Mouse (Mus musculus) CH12.LX (cell line): ENCODE data around the gene Rabgap1l. TPM values are rescaled to one million over a fixed set of nuclear protein-coding genes. Genes with fewer than 3 reads are reported as not detected.
A peak's percentile ranks its signal among the peaks of the same experiment; 100 is the strongest.

Source experiments
- DNase-seq: peaks from one replicate; pipeline ENCODE4 v3.0.0-alpha.2; 2013; ENCODE audit errors: extremely low read depth
- H3K27ac ChIP-seq: 2 replicates; pipeline ENCODE4 v1.5.1; 2012; ENCODE audit warnings: low read depth, mild to moderate bottlenecking, control low read depth, moderate library complexity; ENCODE audit not compliant: insufficient read depth
- H3K27me3 ChIP-seq: replicated peaks from 2 replicates; pipeline ENCODE3; 2012; ENCODE audit warnings: inconsistent platforms
- H3K36me3 ChIP-seq, 2 experiments: replicated peaks in 1 of 2; 2 replicates each; pipeline versions ENCODE3 to v1.6.1; 2012; ENCODE audit warnings: inconsistent platforms in 1 of 2, low read length in 1 of 2, mild to moderate bottlenecking in 1 of 2, mixed read lengths in 1 of 2, moderate library complexity in 1 of 2; ENCODE audit not compliant: control insufficient read depth in 1 of 2, insufficient read depth in 1 of 2
- H3K4me1 ChIP-seq, 2 experiments: 2 replicates each; pipeline ENCODE4 v1.6.1; 2012; ENCODE audit warnings: inconsistent platforms in 1 of 2, moderate library complexity in 1 of 2; ENCODE audit not compliant: insufficient read depth in 2 of 2, control insufficient read depth in 1 of 2
- H3K4me2 ChIP-seq: 2 replicates; pipeline ENCODE4 v1.6.1; 2012; ENCODE audit warnings: low read depth, mild to moderate bottlenecking, control low read depth; ENCODE audit not compliant: poor library complexity, insufficient read depth, severe bottlenecking
- H3K4me3 ChIP-seq, 3 experiments: fragments of 150-350 bp in 1 of 3; sonication (generic) in 1 of 3; replicated peaks in 1 of 3; 2 replicates each; pipeline versions ENCODE3 to v1.5.1; 2011 to 2012; ENCODE audit warnings: low read depth in 2 of 3, low read length in 2 of 3, mild to moderate bottlenecking in 2 of 3, moderate library complexity in 2 of 3, control low read depth in 1 of 3, improper control_type of control experiment in 1 of 3, inconsistent platforms in 1 of 3, mixed read lengths in 1 of 3; ENCODE audit not compliant: poor library complexity in 1 of 3
- H3K79me2 ChIP-seq: replicated peaks from 2 replicates; pipeline ENCODE4 v1.6.1; 2012; ENCODE audit warnings: mild to moderate bottlenecking, moderate library complexity; ENCODE audit not compliant: control insufficient read depth, poor library complexity, insufficient read depth, severe bottlenecking; ENCODE audit errors: extremely low read depth
- H3K9ac ChIP-seq: 2 replicates; pipeline ENCODE4 v1.6.1; 2012; ENCODE audit warnings: low read depth, mild to moderate bottlenecking, control low read depth, moderate library complexity; ENCODE audit not compliant: insufficient read depth
- H3K9me3 ChIP-seq: replicated peaks from 2 replicates; pipeline ENCODE3; 2012; ENCODE audit warnings: low read length, inconsistent platforms, mixed read lengths
- BHLHE40 ChIP-seq: IDR thresholded peaks from 2 replicates; pipeline ENCODE4 v1.6.1; 2011; ENCODE audit warnings: mild to moderate bottlenecking, low read depth, low read length, improper control_type of control experiment
- CHD1 ChIP-seq: IDR thresholded peaks from 2 replicates; pipeline ENCODE4 v1.6.1; 2012; ENCODE audit warnings: low read depth, low read length, improper control_type of control experiment, inconsistent platforms
- CHD2 ChIP-seq: IDR thresholded peaks from 2 replicates; pipeline ENCODE4 v1.6.1; 2011; ENCODE audit warnings: low read length, improper control_type of control experiment
- EP300 ChIP-seq: IDR thresholded peaks from 2 replicates; pipeline ENCODE4 v1.6.1; 2011; ENCODE audit warnings: low read length, improper control_type of control experiment
- GABPA ChIP-seq: IDR thresholded peaks from 2 replicates; pipeline ENCODE4 v1.6.1; 2012; ENCODE audit warnings: low read depth, low read length, improper control_type of control experiment, inconsistent platforms; ENCODE audit not compliant: insufficient replicate concordance
- HCFC1 ChIP-seq: IDR thresholded peaks from 2 replicates; pipeline ENCODE4 v1.6.1; 2012; ENCODE audit warnings: low read depth, mild to moderate bottlenecking, inconsistent platforms, low read length, improper control_type of control experiment
- JUN ChIP-seq: IDR thresholded peaks from 2 replicates; pipeline ENCODE4 v1.6.1; 2011; ENCODE audit warnings: low read depth, mild to moderate bottlenecking, low read length, improper control_type of control experiment, moderate library complexity; ENCODE audit not compliant: insufficient read depth
- JUND ChIP-seq: conservative IDR thresholded peaks from 2 replicates; pipeline ENCODE4 v1.6.1; 2011; ENCODE audit warnings: low read depth, low read length, improper control_type of control experiment
- KAT2A ChIP-seq: IDR thresholded peaks from 2 replicates; pipeline ENCODE4 v1.6.1; 2012; ENCODE audit warnings: low read length, improper control_type of control experiment, inconsistent platforms; ENCODE audit not compliant: insufficient replicate concordance
- MAZ ChIP-seq: IDR thresholded peaks from 2 replicates; pipeline ENCODE4 v1.6.1; 2012; ENCODE audit warnings: low read depth, mild to moderate bottlenecking, inconsistent platforms, low read length, improper control_type of control experiment, moderate library complexity
- MXI1 ChIP-seq: IDR thresholded peaks from 2 replicates; pipeline ENCODE4 v1.6.1; 2011; ENCODE audit warnings: mild to moderate bottlenecking, low read depth, low read length, improper control_type of control experiment
- MYC ChIP-seq: IDR thresholded peaks from 2 replicates; pipeline ENCODE4 v1.6.1; 2011; ENCODE audit warnings: low read depth, mild to moderate bottlenecking, improper control_type of control experiment, low read length
- POLR2A ChIP-seq: IDR thresholded peaks from 2 replicates; pipeline ENCODE4 v1.6.1; 2011; ENCODE audit warnings: low read depth, mild to moderate bottlenecking, improper control_type of control experiment, low read length
- POLR2AphosphoS2 ChIP-seq: IDR thresholded peaks from 2 replicates; pipeline ENCODE4 v1.6.1; 2011; ENCODE audit warnings: low read depth, low read length, improper control_type of control experiment
- TCF12 ChIP-seq: IDR thresholded peaks from 2 replicates; pipeline ENCODE4 v1.6.1; 2014; ENCODE audit warnings: low read depth, mild to moderate bottlenecking, inconsistent platforms, low read length, improper control_type of control experiment
- UBTF ChIP-seq: IDR thresholded peaks from 2 replicates; pipeline ENCODE4 v1.6.1; 2012; ENCODE audit warnings: low read depth, mild to moderate bottlenecking, inconsistent platforms, low read length, improper control_type of control experiment, moderate library complexity
- USF1 ChIP-seq: IDR thresholded peaks from 2 replicates; pipeline ENCODE4 v1.6.1; 2014; ENCODE audit warnings: low read depth, mild to moderate bottlenecking, inconsistent platforms, low read length, improper control_type of control experiment
- ZC3H11A ChIP-seq: IDR thresholded peaks from 2 replicates; pipeline ENCODE4 v1.6.1; 2012; ENCODE audit warnings: low read depth, mild to moderate bottlenecking, inconsistent platforms, low read length, improper control_type of control experiment
- ZKSCAN1 ChIP-seq: IDR thresholded peaks from 2 replicates; pipeline ENCODE4 v1.6.1; 2012; ENCODE audit warnings: low read depth, inconsistent platforms, low read length, improper control_type of control experiment, borderline replicate concordance
- ZMIZ1 ChIP-seq: IDR thresholded peaks from 2 replicates; pipeline ENCODE4 v1.6.1; 2012; ENCODE audit warnings: low read depth, mild to moderate bottlenecking, inconsistent platforms, low read length, improper control_type of control experiment
- ZNF384 ChIP-seq: IDR thresholded peaks from 2 replicates; pipeline ENCODE4 v1.6.1; 2012; ENCODE audit warnings: low read depth, low read length, improper control_type of control experiment, inconsistent platforms
- dilution Hi-C: fragments of 300-500 bp; cut with MboI; formaldehyde crosslinking; loops from 2 replicates; pipeline ENCODE4 v1.14.3; 2020; ENCODE audit warnings: low sequenced_read_pairs; ENCODE audit not compliant: extremely low pct_unique_long_range_greater_than_20kb, extremely low pct_ligation_motif_present
- in situ Hi-C: fragments of 300-500 bp; cut with MboI; formaldehyde crosslinking; loops from 3 replicates; pipeline ENCODE4 v1.14.3; 2019; ENCODE audit warnings: low sequenced_read_pairs, low pct_ligation_motif_present, low pct_unique_long_range_greater_than_20kb, mixed read lengths
- polyA plus RNA-seq: library from polyadenylated mRNA; unstranded; fragments of >175 nt; gene quantifications from 2 replicates; pipeline ENCODE4 v1.2.1, GENCODE M21; 2012; ENCODE audit warnings: low read depth; ENCODE audit not compliant: insufficient read length
- total RNA-seq, 2 experiments: library from RNA; depleted of rRNA; stranded (reverse); fragments of 300-350 nt in 1 of 2; fragments of >200 nt in 1 of 2; gene quantifications; 2 replicates each; pipeline ENCODE4 v1.2.3; 2012 to 2014

The Rabgap1l gene
- total and polyA plus RNA-seq, 3 experiments = 84.0 to 109 (median 85.6) TPM

GRCm38 (mm10) chr1:160268322-160268721, 524.7 kb downstream of the Rabgap1l start:
- H3K4me1 ChIP-seq = peaks cover 0 to 8% of the 10 kb centered on the region in 2 experiments; a peak in 1 of 4 replicates
- peaks cover 0 to 8% of the 10 kb centered on the region in 2 experiments for H3K36me3 ChIP-seq
- no peaks in the 10 kb centered on the region for H3K9me3 ChIP-seq
- no peak overlapping the region for H3K4me2 ChIP-seq
- in situ Hi-C loops (no loop called here), dilution Hi-C loops (no loop called here)
- no peak overlapping the region for H3K27ac ChIP-seq
- no peaks in the 10 kb centered on the region for H3K27me3 ChIP-seq
- H3K79me2 ChIP-seq = no peaks in the 10 kb centered on the region; the same call in 1 of the 2 replicates
- no peak overlapping the region for H3K4me3 ChIP-seq
- TF ChIP-seq POLR2A (no peak), BHLHE40 (peak; percentile 42; the same call in 1 of the 2 replicates)
- DNase-seq = peak; percentile 47
- no peak overlapping the region for H3K9ac ChIP-seq

DNA sequence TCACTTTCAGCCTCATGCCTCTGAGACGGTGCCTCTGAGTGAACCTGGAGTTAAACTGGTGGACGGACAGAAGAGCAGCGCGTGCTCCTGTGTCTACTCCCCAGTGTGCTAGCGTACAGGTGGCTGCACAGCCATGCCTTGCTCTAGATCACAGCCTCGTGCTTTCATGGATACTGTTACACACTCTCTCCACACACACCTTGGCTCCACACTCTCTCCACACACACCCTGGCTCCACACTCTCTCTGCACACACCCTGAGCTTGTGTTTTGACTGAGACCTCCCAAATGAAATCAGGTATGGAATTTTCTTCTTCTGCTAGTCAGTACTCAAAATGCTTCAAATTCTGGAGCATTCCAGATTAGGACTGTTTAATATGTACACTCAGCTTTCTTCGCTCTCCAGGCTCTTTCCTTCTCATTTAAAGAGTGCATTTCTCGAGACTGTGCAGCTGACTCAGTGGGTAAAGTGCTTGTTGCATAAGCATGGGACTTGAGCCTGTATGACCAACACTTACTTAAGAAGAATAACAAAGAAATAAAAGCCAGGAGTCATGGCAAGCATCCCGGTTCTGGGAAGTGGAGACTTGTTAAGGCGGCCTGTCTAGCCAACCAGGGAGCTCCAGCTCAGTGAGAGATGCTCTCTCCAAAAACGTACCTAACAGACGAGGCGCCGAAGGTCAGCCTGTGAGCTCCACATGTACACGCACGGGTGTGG, 529.2 kb downstream of the Rabgap1l start:
- DNase-seq = no peak
- H3K4me3 ChIP-seq = no peak overlapping the region
- no peaks in the 10 kb centered on the region for H3K27me3 ChIP-seq
- no peak overlapping the region for H3K9ac ChIP-seq
- dilution Hi-C loops = no loop called here
- peaks cover 0 to 8% of the 10 kb centered on the region in 2 experiments; a peak in 1 of 4 replicates for H3K4me1 ChIP-seq
- no peaks in the 10 kb centered on the region for H3K9me3 ChIP-seq
- no peak for TF ChIP-seq EP300
- no peak for TF ChIP-seq MXI1
- TF ChIP-seq KAT2A = no peak
- no peak for TF ChIP-seq CHD2
- TF ChIP-seq ZKSCAN1 = no peak
- no peak for TF ChIP-seq CHD1
- no peak for TF ChIP-seq HCFC1
- TF ChIP-seq ZMIZ1 = no peak
- no peak for TF ChIP-seq JUN
- no peak for TF ChIP-seq ZNF384
- no peak for TF ChIP-seq MYC
- TF ChIP-seq UBTF = no peak
- no peak for TF ChIP-seq POLR2AphosphoS2
- no peak for TF ChIP-seq ZC3H11A
- no peak for TF ChIP-seq GABPA
- no peak for TF ChIP-seq USF1
- TF ChIP-seq BHLHE40 = no peak
- no peak for TF ChIP-seq MAZ
- TF ChIP-seq TCF12 = no peak
- no peak for TF ChIP-seq JUND
- TF ChIP-seq, all 38 proteins: peak for 0
- H3K4me2 ChIP-seq = no peak overlapping the region
- in situ Hi-C loops = no loop called here
- no peaks in the 10 kb centered on the region for H3K79me2 ChIP-seq
- H3K27ac ChIP-seq = no peak overlapping the region
- peaks cover 0 to 11% of the 10 kb centered on the region in 2 experiments for H3K36me3 ChIP-seq
